Mouse (Mus musculus): ENCODE results near the gene Rbm5.
A peak's percentile ranks its signal among the peaks of the same experiment; 100 is the strongest.

The Rbm5 gene

GRCm38 (mm10) chr9:107770374-107771290 lies at the start of gene Rbm5:
Gene Rbm5 (minus strand): TSS chr9:107770996.
- peak; percentile 94 for DNase-seq (ENCODE audit: low spot score in 2 of 2)

GRCm38 (mm10) chr9:107812132-107812531 lies 41.3 kb upstream of the Rbm5 start:
- no peak for DNase-seq (ENCODE audit: low spot score in 2 of 2)

DNA sequence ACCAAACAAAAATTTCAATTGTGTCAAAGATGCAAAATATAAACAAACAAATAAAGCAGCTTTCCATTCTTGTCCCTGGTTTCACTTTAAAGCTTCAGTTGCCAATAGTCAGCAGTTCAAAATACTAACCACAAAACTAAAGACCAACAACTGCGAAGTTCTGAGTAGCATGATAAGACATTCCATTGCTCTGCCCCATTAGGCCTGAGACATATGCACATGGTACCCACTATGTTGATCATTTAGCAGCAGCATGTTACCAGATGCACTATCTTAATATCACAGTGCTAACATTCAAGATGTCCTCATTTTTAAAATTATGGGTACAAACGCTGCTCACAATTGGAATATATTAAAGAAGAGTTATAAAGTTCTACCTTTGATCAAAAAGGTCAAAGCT lies 40.2 kb upstream of the Rbm5 start:
- DNase-seq (ENCODE audit: low spot score in 2 of 2), result no peak

- no peak for DNase-seq (ENCODE audit: low spot score in 2 of 2)
Observed at GRCm38 (mm10) chr9:107791714-107792113, 20.9 kb upstream of the Rbm5 start.

DNA sequence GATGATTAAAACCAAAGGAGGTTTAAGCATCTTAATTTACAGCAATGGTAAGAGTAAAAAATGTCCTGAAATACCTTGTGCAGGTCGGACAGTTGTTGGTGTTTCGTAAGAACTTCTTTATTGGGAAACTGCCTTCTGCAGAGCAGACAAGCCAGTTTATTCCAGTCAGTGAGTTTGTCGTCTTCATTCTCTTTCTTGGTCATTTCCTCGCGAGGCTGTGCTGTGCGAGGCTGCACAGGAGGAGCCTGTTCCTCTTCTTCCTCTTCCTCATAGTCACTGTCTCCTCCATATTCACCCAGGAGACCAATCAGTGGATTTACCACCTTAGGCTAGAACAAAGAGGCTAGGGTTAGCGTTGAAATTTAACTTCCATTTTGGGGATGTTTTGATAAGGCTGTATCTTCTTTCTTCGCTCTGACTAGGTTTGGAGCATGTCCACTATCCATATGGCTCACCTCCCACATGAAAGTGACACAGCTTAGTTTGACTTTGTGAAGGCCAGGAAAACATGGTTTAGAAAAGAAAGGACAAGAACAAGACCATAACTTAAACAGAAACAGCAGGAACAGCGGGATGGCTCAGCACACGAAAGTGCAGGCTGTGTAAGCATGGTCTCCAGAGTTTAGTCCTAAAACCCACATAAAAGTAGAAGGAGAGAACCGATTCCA lies 11.9 kb upstream of the Rbm5 start:
- no peak for DNase-seq (ENCODE audit: low spot score in 2 of 2)

- DNase-seq (ENCODE audit: low spot score in 2 of 2), result no peak
Observed at GRCm38 (mm10) chr9:107776809-107777208, 6.0 kb upstream of the Rbm5 start.

GRCm38 (mm10) chr9:107774411-107774810 lies 3.6 kb upstream of the Rbm5 start:
- DNase-seq (ENCODE audit: low spot score in 2 of 2), result no peak

DNA sequence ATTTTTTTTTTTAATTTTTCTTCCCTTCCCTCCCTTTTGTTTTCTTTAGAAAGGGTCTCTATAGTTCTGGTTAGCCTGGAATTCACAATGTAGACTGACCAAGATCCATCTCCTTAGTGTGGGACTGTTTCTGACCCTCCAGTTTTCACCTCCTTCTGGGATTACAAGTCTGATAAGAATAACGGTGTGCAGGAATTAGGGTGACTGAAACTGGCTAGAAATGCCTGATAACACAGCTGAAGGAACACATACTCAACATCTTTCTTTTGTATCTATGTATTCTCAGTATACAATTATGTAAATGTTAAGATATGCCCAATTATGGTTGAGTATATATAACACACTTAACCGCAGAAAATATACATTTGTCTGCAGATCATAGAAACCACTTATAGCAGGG lies 986 bp upstream of the Rbm5 start:
- no peak for DNase-seq (ENCODE audit: low spot score in 2 of 2)

GRCm38 (mm10) chr9:107770037-107770373 lies 791 bp downstream of the Rbm5 start:
- no peak for DNase-seq (ENCODE audit: low spot score in 2 of 2)

DNA sequence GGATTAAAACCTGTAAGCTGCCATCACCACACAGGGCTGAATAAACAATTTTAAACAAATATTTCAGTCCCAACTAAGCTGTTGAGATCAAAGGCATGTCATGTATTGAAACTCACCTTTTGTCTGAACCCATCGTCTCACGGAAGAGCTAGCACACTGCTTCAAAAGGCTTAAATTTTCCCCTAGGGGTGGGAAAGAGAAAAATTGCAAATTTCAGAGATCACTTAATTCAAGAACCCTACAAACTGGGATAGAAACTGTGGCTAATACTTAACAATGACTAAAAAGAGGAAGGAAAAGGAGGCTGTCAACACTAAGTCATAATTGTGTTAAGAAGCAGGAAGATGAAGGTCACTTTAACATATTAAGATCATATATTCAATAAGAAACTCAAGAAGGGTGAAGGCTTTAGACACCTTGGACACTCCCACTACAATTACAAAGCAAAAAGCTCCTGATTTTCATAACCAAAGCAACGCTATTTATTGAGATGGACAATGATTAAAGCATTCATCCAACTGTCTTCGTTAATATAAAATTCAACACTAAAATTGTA lies 1.3 kb downstream of the Rbm5 start:
- DNase-seq (ENCODE audit: low spot score in 2 of 2), result no peak

DNA sequence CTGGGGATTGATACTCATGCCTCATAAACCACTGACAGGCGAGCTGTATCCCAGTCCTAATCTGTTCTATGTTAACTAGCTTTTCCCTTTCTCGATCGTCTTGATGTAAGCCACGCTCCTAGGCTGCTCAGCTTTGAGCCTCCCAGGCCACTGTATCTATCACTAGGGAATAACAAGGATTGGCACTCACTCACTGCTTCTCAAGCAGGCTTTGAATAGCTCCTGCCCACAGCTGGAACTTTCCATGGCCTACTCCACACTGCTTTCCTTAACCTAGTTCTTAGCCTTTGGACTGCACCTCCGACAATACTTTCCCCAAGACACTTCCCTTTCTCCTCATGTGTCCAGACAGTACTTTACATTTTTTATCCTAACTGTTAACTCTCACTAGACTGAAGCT lies 1.9 kb downstream of the Rbm5 start:
- no peak for DNase-seq (ENCODE audit: low spot score in 2 of 2)

GRCm38 (mm10) chr9:107759593-107759992 lies 11.2 kb downstream of the Rbm5 start:
- no peak for DNase-seq (ENCODE audit: low spot score in 2 of 2)

- DNase-seq (ENCODE audit: low spot score in 2 of 2), result no peak
Observed at GRCm38 (mm10) chr9:107750378-107750777, 20.4 kb downstream of the Rbm5 start.

- no peak for DNase-seq (ENCODE audit: low spot score in 2 of 2)
Observed at GRCm38 (mm10) chr9:107748063-107748462, 22.7 kb downstream of the Rbm5 start.

GRCm38 (mm10) chr9:107747310-107747709 lies 23.5 kb downstream of the Rbm5 start:
- no peak for DNase-seq (ENCODE audit: low spot score in 2 of 2)

- no peak for DNase-seq (ENCODE audit: low spot score in 2 of 2)
Observed at GRCm38 (mm10) chr9:107746679-107747078, 24.1 kb downstream of the Rbm5 start.

GRCm38 (mm10) chr9:107744061-107744460 lies 26.7 kb downstream of the Rbm5 start:
- no peak for DNase-seq (ENCODE audit: low spot score in 2 of 2)

- peak; percentile 23 to 30 for DNase-seq (ENCODE audit: low spot score in 2 of 2)
Observed at GRCm38 (mm10) chr9:107738841-107739202, 32.0 kb downstream of the Rbm5 start.

GRCm38 (mm10) chr9:107738020-107738840 lies 32.6 kb downstream of the Rbm5 start:
- peak; percentile 90 to 93 for DNase-seq (ENCODE audit: low spot score in 2 of 2)

DNA sequence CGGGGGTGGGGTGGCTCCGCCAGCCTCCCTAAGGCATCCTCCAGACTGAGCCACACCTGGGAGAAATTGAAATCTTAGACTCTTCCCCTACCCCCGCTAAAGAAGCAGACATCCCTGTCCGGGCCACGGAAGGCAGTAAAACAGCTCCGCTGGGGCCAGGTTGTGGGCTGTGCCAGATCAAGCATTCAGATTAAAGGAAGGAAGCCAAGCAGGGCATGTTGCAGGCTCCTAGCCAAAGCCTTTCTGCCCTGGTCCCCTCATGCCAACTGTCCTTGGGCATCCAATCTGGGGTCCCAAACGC lies 34.7 kb downstream of the Rbm5 start:
- no peak for DNase-seq (ENCODE audit: low spot score in 2 of 2)

DNA sequence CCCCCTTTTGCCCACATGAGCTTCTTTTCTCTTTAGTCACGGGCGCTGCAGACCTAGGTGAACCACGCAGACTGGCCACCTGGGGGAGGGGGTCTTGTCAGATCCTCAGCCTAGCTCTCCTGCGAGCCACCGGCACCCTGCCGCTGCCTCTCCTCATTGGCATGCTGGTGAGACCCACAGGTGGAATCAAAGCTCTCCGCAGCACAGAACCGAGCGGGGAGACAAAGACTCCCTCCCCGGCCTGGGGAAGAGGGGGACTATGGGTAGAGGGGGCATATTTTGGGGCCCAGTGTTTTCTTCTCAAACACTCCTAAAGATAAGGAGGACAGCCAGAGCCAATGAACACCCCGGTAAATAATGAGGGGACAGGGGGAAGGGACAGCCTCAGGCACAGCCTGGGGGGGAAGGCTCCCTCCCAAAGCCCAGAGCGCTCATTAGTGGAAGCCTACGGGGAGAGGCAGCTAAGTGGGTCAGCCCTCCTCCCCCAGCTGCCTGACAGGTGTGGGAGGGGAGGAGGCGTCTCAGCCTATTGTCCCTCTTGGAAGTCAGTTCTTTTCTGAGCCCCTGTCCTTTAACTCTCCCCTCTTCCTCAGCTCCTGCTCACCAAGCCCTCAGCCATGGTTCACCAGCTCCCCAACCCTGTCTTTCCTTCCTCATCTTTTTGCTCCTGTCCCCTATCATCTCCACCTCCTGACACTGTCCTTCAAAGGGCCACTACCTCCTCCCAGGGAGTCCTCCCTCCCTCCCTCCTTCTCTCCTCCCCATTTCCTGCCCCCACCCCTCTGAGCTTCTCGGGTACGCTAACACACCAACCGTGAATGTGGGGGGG lies 35.2 kb downstream of the Rbm5 start:
- DNase-seq (ENCODE audit: low spot score in 2 of 2), result no peak
